Mouse (Mus musculus): ENCODE data around the gene Fggy.

GRCm38 (mm10) chr4:95653913-95654301, 96.6 kb downstream of the Fggy start:
- TF ChIP-seq CTCF (conservative IDR thresholded peaks at IDR 0.05; ENCODE audit: insufficient read depth, insufficient read length, low read depth, low read length) = no peak
- no peak for TF ChIP-seq POLR2A (IDR thresholded peaks at IDR 0.05; ENCODE audit: low read depth, low read length)

Measured in kidney, adult 2 months (tissue).